Mouse (Mus musculus): ENCODE results near the gene Gmeb1. TPM values are rescaled to one million over a fixed set of nuclear protein-coding genes. Genes with fewer than 3 reads are reported as not detected.

Gmeb1 gene
- polyA plus RNA-seq, 1 experiment: 10.7 TPM

DNA sequence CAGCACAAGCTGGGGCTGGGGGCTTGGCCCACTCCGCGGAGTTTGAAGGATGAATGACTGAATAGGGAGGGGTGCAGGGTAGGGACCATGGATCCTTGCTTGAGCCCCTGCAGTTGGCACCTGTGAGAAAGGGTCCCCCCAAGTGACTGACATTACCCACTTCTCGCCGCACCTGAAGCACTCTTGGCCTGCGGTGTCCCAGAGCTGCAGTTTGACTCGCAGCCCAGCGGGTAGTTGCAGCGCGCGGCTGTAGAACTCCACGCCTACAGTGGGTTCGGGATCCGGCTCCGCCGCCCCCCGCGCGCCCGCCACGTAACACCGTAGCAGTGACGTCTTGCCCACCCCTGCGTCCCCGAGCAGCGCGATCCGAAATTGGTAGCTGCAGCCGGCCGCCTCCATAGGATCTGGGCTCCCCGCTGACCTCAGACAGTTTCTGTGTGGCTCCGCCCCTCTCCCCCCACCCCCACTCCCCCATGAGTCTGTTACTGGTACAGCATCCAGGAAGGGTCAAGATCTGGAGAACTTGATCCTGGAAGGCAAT is 41.6 kb upstream of the Gmeb1 start, which contains the start of gene Rab42:
TSS of gene Rab42 (minus strand) at position 447 of the 541 bp plus-strand sequence.
- H3K4me1 ChIP-seq (ENCODE audit: control insufficient read depth, insufficient read depth, low read length): peaks cover 6% of the 10 kb centered on the region; the same call in 1 of the 2 replicates
- no peaks in the 10 kb centered on the region for H3K36me3 ChIP-seq (ENCODE audit: control insufficient read depth, insufficient read depth, low read length)
- peak within 1 kb of the TSS; percentile 70 for H3K4me3 ChIP-seq (ENCODE audit: insufficient read depth, low read depth, low read length)
- H3K27me3 ChIP-seq (replicated peaks; ENCODE audit: control insufficient read depth, insufficient read depth, low read length): no peaks in the 10 kb centered on the region
- 4% methylated on average over 31 of the region's 31 CpGs for WGBS
- peak; percentile 54 for DNase-seq
- 0 out of 2 replicates have a peak within 1 kb of the TSS, but pooled peaks have one; percentile 11 for H3K27ac ChIP-seq (ENCODE audit: insufficient read depth, low read depth, low read length)
- TF ChIP-seq CTCF (conservative IDR thresholded peaks at IDR 0.05; ENCODE audit: insufficient read depth, insufficient read length, low read depth, low read length) (0 out of 2 replicates have a peak, but pooled peaks have one; percentile 1), POLR2A (IDR thresholded peaks at IDR 0.05; ENCODE audit: low read depth, low read length) (no peak)

DNA sequence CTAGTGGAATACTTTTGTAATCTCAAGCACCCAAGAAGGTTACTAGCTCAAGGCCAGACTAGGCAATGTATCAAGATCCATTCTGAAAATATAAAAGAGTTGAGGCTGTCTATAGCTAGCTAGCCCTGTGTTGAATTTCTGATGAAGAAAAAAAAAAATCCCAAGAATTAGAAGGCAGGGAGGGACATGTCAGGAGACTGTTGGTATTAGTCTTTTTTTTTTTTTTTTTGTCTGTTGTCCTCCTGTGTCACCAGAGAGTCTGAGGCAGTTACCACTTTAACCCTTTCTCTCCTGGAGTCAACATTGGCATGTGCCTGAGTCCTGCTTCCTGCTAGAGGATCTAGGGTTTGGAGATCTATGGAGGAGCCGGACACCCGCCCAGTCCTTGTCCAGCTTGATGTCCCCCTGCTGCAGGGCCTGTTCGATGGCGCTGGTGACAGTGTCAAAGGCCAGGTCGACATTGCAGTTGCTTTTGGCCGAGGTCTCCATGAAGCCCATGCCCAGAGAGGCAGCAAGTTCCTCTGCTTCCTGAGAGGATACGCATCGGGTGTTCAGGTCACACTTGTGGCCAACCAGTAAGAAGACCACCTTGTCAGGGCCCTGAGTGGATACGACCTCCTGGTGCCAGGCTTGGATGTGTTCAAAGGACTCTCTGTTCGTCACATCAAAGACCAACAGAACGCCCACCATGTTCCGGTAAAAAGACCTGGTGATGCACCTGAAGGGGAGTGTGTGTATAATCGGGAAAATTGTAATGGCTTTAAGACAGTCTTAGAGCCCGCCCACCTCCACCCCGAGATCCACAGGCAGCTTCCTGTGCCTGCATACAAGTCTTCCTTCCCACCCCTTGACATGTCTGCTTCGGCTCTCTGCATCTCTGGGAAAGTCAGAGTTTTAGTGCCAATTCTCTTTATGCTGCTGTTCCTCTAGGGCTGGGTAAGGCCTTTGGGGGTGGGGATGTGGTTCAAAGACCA is 40.9 kb upstream of the Gmeb1 start:
- TF ChIP-seq POLR2A (IDR thresholded peaks at IDR 0.05; ENCODE audit: low read depth, low read length) (no peak), CTCF (conservative IDR thresholded peaks at IDR 0.05; ENCODE audit: insufficient read depth, insufficient read length, low read depth, low read length) (no peak)
- Histone ChIP-seq H3K27me3 (replicated peaks; ENCODE audit: control insufficient read depth, insufficient read depth, low read length) (no peaks in the 10 kb centered on the region), H3K36me3 (ENCODE audit: control insufficient read depth, insufficient read depth, low read length) (no peaks in the 10 kb centered on the region), H3K27ac (ENCODE audit: insufficient read depth, low read depth, low read length) (no peak overlapping the region), H3K4me3 (ENCODE audit: insufficient read depth, low read depth, low read length) (peak overlapping the region; percentile 70), H3K4me1 (ENCODE audit: control insufficient read depth, insufficient read depth, low read length) (peaks cover 6% of the 10 kb centered on the region; the same call in 1 of the 2 replicates)
- 62% methylated on average over 16 of the region's 16 CpGs for WGBS
- DNase-seq: no peak

DNA sequence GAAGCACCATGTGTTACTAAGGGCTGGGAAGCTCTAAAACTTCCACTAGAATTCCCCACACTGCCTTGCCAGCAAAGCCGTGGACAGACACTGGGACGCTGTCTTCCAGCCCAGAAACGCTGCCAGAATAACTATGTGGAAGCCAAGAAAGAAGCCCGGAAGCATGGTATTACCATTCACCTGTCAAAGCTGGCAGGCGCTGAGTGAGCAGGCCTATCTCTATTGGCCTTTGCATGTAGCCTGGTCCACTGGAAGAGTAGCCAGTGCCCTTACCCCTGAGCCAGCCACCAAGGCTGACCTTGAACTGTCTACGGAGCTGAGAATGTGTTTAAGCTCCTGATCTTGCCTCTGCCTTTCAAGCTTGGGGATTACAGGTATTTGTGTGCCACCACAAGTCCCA is 40.1 kb upstream of the Gmeb1 start:
- H3K36me3 ChIP-seq (ENCODE audit: control insufficient read depth, insufficient read depth, low read length): no peaks in the 10 kb centered on the region
- 89% methylated on average over 6 of the region's 6 CpGs for WGBS
- no peak for TF ChIP-seq POLR2A (IDR thresholded peaks at IDR 0.05; ENCODE audit: low read depth, low read length)
- no peak for TF ChIP-seq CTCF (conservative IDR thresholded peaks at IDR 0.05; ENCODE audit: insufficient read depth, insufficient read length, low read depth, low read length)
- no peak overlapping the region for H3K4me3 ChIP-seq (ENCODE audit: insufficient read depth, low read depth, low read length)
- no peaks in the 10 kb centered on the region for H3K27me3 ChIP-seq (replicated peaks; ENCODE audit: control insufficient read depth, insufficient read depth, low read length)
- no peak for DNase-seq
- H3K27ac ChIP-seq (ENCODE audit: insufficient read depth, low read depth, low read length): no peak overlapping the region
- peaks cover 6% of the 10 kb centered on the region; the same call in 1 of the 2 replicates for H3K4me1 ChIP-seq (ENCODE audit: control insufficient read depth, insufficient read depth, low read length)

DNA sequence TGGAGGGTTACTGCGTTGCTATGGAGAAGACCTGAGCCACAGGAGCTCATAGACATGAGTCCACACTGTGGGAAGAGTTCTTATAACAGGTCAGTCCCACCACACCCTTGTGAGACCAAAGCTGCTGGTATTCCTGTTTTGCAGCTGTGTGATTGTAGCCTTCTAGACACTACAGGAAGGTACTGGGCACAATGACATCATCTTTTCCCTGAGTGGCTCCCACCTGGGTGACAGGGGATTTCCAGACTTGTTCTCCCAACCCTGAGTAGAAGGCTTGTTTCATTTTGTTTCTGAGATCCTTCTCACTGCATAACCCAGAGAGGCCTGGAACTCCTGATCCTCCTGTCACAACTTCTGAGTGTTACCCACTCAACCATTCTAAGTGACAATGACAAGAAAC is 38.4 kb upstream of the Gmeb1 start:
- no peak overlapping the region for H3K27ac ChIP-seq (ENCODE audit: insufficient read depth, low read depth, low read length)
- H3K4me1 ChIP-seq (ENCODE audit: control insufficient read depth, insufficient read depth, low read length): no peaks in the 10 kb centered on the region
- DNase-seq: no peak
- no peaks in the 10 kb centered on the region for H3K27me3 ChIP-seq (replicated peaks; ENCODE audit: control insufficient read depth, insufficient read depth, low read length)
- H3K4me3 ChIP-seq (ENCODE audit: insufficient read depth, low read depth, low read length): no peak overlapping the region
- 81% methylated on average over 1 of the region's 1 CpGs for WGBS
- no peaks in the 10 kb centered on the region for H3K36me3 ChIP-seq (ENCODE audit: control insufficient read depth, insufficient read depth, low read length)
- TF ChIP-seq CTCF (conservative IDR thresholded peaks at IDR 0.05; ENCODE audit: insufficient read depth, insufficient read length, low read depth, low read length) (no peak), POLR2A (IDR thresholded peaks at IDR 0.05; ENCODE audit: low read depth, low read length) (no peak)

DNA sequence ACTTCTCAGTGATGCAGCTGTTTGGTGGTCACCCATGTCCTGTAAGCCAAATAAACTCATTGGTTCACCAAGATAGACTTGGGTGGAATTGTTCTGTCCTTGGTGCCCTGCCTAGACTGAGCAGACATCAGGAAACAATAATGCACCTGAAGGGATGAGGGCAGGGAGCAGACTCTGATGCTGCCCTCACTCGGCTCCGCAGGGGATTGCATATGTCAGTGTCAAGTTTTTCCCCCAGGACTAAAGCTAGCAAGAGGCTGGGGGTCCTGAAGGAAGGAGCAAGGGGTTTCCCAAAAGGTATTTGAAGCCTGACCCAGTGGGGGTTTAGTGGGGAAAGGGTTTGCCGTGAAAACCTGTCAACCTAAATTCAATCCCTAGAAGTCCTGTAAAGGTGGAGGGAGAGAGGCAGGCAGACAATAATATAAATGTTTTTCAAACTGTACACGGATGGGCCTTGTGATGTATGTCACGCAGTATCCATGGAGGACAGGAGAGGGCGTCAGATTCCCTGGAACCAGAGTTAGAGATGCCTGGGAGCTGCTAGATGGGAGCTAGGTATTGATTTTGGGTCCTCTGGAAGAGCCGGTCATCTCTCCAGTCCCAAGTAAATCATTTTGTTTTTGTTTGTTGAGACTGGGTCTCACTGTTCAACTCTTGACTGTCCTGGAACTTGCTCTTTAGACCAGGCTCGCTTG is 34.4 kb upstream of the Gmeb1 start:
- no peak for DNase-seq
- Histone ChIP-seq H3K27ac (ENCODE audit: insufficient read depth, low read depth, low read length) (no peak overlapping the region), H3K4me3 (ENCODE audit: insufficient read depth, low read depth, low read length) (no peak overlapping the region), H3K36me3 (ENCODE audit: control insufficient read depth, insufficient read depth, low read length) (no peaks in the 10 kb centered on the region), H3K4me1 (ENCODE audit: control insufficient read depth, insufficient read depth, low read length) (peaks cover 4% of the 10 kb centered on the region; the same call in 1 of the 2 replicates), H3K27me3 (replicated peaks; ENCODE audit: control insufficient read depth, insufficient read depth, low read length) (no peaks in the 10 kb centered on the region)
- 55% methylated on average over 8 of the region's 8 CpGs for WGBS
- TF ChIP-seq POLR2A (IDR thresholded peaks at IDR 0.05; ENCODE audit: low read depth, low read length): no peak
- TF ChIP-seq CTCF (conservative IDR thresholded peaks at IDR 0.05; ENCODE audit: insufficient read depth, insufficient read length, low read depth, low read length): peak; percentile 59

DNA sequence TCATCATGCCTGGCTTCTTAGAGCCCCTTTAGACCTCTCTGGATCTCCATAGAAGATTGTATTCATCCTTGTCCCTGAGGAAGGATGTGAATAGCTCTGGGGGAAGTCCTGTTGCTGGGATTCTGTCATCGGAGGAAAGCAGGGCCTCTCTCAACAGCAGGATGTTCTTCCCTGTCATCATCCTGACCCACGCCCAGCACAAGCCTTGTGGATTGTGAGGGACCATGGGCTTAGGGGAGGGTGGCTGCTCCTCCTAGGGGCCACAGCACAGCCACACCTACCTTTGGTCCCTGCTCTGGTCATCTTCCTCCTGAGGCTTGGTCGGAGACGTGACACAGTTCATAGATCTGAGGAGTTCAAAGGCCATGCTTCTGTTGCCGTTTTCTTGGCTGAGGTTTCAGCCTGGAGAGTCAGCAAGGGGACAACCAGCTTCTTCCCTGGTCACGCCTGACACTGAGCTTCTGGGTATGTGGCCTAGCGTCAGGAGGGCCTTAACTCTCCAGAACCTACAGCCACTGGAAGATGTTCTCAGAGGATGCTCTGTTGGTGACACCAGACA is 32.4 kb upstream of the Gmeb1 start:
- 44% methylated on average over 7 of the region's 7 CpGs for WGBS
- no peak for TF ChIP-seq CTCF (conservative IDR thresholded peaks at IDR 0.05; ENCODE audit: insufficient read depth, insufficient read length, low read depth, low read length)
- no peak for TF ChIP-seq POLR2A (IDR thresholded peaks at IDR 0.05; ENCODE audit: low read depth, low read length)

More for the DNA sequence above, 32.4 kb upstream of the Gmeb1 start:
- Histone ChIP-seq H3K27me3 (replicated peaks; ENCODE audit: control insufficient read depth, insufficient read depth, low read length) (no peaks in the 10 kb centered on the region), H3K4me3 (ENCODE audit: insufficient read depth, low read depth, low read length) (no peak overlapping the region), H3K27ac (ENCODE audit: insufficient read depth, low read depth, low read length) (0 out of 2 replicates have a peak overlapping the region, but pooled peaks have one; percentile 14), H3K4me1 (ENCODE audit: control insufficient read depth, insufficient read depth, low read length) (peaks cover 4% of the 10 kb centered on the region; the same call in 1 of the 2 replicates), H3K36me3 (ENCODE audit: control insufficient read depth, insufficient read depth, low read length) (no peaks in the 10 kb centered on the region)
- peak; percentile 80 for DNase-seq

Measured in kidney, adult 2 months (tissue).